Mouse (Mus musculus): ENCODE results near the gene Gm49388. TPM values are rescaled to one million over a fixed set of nuclear protein-coding genes. Genes with fewer than 3 reads are reported as not detected.

Gm49388 gene
- not detected in 2 replicates for polyA plus RNA-seq (2015; fragmentation: Nextera tagmentation; extraction: Ambion mirVana)

DNA sequence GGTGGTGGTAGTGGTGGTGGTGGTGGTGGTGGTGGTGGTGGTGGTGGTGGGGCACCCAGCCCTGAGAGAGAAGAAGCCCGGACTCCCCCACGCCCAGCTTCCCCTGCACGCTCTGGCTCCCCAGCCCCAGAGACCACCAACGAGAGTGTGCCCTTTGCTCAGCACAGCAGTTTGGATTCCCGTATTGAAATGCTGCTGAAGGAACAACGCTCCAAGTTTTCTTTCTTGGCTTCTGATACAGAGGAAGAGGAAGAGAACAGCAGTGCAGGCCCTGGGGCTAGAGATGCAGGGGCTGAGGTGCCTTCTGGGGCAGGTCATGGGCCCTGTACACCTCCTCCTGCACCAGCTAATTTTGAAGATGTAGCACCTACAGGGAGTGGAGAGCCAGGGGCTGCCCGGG is at the start of gene Gm49388:
Gm49388 (plus strand) TSS at position 301 of the 400 bp plus-strand sequence.
- WGBS (ENCODE audit: insufficient replicate concordance) = 88% methylated on average over 6 of the region's 7 CpGs
- no peak within 1 kb of the TSS for H3K4me3 ChIP-seq (replicated peaks)
- no peak within 1 kb of the TSS for H3K9ac ChIP-seq
- no peaks in the 10 kb centered on the region for H3K9me3 ChIP-seq (replicated peaks)
- no peak for DNase-seq
- H3K27ac ChIP-seq = no peak within 1 kb of the TSS
- 0 out of 2 replicates have a peak, but pooled peaks have one; percentile 5 for ATAC-seq (ENCODE audit: low read depth)
- H3K4me2 ChIP-seq = no peak within 1 kb of the TSS
- H3K4me1 ChIP-seq (replicated peaks) = 0 out of 2 replicates have a peak, but pooled peaks cover 2% of the 10 kb centered on the region
- H3K36me3 ChIP-seq = peaks cover 99% of the 10 kb centered on the region
- H3K27me3 ChIP-seq = no peaks in the 10 kb centered on the region

DNA sequence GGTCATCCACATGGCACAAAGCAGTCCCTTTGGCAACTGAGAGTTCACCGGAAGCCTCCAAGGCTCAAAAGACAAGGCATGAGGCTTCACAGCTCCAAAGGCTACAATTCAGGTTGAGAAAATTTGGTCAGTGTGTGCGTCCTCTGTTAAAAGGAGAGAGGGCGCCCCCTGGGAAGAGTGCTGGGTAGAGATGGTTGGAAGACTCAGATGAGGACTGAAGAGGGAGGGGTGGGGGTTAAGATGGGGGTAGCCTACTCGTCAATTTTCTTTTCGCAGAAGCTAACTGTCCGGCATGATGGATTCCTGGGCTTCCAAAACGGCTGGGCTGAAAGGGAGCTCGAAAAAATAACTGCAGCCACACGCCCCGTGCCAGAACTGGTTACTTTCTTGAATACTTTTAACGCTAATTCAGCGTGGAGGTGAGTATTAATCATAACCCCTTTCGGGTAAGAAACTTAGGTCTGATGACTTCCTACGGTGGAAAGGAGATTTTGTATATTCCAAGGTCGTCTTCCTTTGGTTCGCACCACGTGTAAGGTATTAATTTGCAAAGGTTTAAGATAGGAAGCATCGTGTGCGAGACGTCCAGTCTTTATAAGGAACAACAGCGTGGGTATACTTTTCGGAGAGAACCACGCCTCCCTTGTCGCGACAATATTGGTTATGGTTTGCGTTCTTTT is 40.9 kb upstream of the Gm49388 start, which contains the start of gene Fbxl19:
Fbxl19 (plus strand) TSS at position 178 of the 680 bp plus-strand sequence.
- Histone ChIP-seq H3K4me2 (peak within 1 kb of the TSS; percentile 98), H3K9ac (peak within 1 kb of the TSS; percentile 78), H3K27me3 (no peaks in the 10 kb centered on the region), H3K4me3 (replicated peaks) (peak within 1 kb of the TSS; percentile 70), H3K4me1 (replicated peaks) (peaks cover 37% of the 10 kb centered on the region), H3K36me3 (peaks cover 17% of the 10 kb centered on the region), H3K9me3 (replicated peaks) (no peaks in the 10 kb centered on the region), H3K27ac (peak within 1 kb of the TSS; percentile 84)
- under 1% methylated on average over 26 of the region's 26 CpGs for WGBS (ENCODE audit: insufficient replicate concordance)
- ATAC-seq (ENCODE audit: low read depth) (no peak), DNase-seq (peak; percentile 60)

DNA sequence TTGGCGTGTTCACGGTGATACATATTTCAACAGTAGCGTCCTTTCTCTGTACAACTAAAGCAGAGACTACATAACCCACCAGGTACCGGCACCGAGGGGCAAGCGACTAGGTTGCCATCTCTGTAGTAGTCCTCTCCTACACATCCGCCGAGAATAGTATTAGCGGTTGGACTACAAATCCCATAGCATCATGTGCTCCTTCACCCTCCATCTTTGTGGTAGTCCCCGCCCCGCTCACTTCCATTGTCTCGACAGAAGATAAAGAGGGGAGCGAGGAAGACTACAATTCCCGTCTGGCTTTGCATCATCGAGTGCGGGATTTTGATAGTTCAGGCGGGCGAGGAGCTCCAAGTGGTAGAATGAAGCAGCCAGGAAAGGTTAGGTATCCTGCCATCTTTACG is 40.2 kb upstream of the Gm49388 start:
- peaks cover 24% of the 10 kb centered on the region for H3K36me3 ChIP-seq
- peaks cover 37% of the 10 kb centered on the region for H3K4me1 ChIP-seq (replicated peaks)
- H3K27me3 ChIP-seq = no peaks in the 10 kb centered on the region
- DNase-seq (peak; percentile 84), ATAC-seq (ENCODE audit: low read depth) (peak; percentile 81)
- no peaks in the 10 kb centered on the region for H3K9me3 ChIP-seq (replicated peaks)
- WGBS (ENCODE audit: insufficient replicate concordance) = under 1% methylated on average over 19 of the region's 19 CpGs
- H3K4me2 ChIP-seq = peak overlapping the region; percentile 98
- H3K4me3 ChIP-seq (replicated peaks) = peak overlapping the region; percentile 70
- peak overlapping the region; percentile 84 for H3K27ac ChIP-seq
- peak overlapping the region; percentile 78 for H3K9ac ChIP-seq

DNA sequence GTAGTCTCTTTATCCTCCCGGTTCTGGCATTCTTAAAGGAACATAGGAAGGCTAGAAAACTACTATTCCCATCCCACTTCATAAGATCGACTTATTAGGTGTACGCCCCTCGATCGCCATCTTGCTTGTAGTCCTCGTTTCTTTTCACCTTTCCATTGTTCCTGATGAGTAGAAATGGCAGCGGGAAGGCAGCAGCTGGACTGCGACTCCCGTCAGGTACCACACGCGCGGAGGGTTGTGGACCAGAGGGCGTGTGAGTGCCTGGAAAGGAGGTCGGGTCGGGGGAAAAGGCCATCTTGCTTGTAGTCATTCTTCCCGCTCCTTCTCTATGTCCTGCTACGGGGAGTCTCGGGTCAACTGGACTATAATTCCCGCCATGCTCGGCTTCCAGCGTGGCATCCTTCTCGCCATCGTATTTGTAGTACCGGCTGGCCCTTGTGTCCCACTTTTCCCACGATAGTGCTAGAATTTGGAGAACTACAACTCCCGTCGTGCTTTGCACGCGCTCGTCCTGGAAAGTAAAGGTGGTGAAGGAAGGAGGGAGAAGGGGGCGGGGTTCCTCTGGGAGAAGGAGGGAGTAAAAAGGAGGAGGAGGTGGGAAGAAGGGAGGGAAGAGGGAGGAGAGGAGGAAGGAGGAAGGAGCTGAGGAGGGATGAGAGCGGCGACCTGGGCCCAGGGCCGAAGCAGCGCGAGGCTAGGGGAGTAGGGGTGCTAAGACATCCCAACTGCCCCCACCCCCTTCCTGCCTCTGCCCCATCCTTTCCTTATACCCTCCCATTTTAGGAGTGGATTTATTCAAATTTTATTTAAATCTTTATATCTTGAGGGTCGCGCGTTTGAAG is 39.5 kb upstream of the Gm49388 start:
- peak overlapping the region; percentile 78 for H3K9ac ChIP-seq
- peaks cover 37% of the 10 kb centered on the region for H3K4me1 ChIP-seq (replicated peaks)
- no peaks in the 10 kb centered on the region for H3K27me3 ChIP-seq
- under 1% methylated on average over 39 of the region's 39 CpGs for WGBS (ENCODE audit: insufficient replicate concordance)
- H3K27ac ChIP-seq = peak overlapping the region; percentile 84
- H3K4me2 ChIP-seq = peak overlapping the region; percentile 98
- DNase-seq (peak; percentile 71), ATAC-seq (ENCODE audit: low read depth) (peak; percentile 64)
- H3K36me3 ChIP-seq = peaks cover 31% of the 10 kb centered on the region
- peak overlapping the region; percentile 70 for H3K4me3 ChIP-seq (replicated peaks)
- H3K9me3 ChIP-seq (replicated peaks) = no peaks in the 10 kb centered on the region

DNA sequence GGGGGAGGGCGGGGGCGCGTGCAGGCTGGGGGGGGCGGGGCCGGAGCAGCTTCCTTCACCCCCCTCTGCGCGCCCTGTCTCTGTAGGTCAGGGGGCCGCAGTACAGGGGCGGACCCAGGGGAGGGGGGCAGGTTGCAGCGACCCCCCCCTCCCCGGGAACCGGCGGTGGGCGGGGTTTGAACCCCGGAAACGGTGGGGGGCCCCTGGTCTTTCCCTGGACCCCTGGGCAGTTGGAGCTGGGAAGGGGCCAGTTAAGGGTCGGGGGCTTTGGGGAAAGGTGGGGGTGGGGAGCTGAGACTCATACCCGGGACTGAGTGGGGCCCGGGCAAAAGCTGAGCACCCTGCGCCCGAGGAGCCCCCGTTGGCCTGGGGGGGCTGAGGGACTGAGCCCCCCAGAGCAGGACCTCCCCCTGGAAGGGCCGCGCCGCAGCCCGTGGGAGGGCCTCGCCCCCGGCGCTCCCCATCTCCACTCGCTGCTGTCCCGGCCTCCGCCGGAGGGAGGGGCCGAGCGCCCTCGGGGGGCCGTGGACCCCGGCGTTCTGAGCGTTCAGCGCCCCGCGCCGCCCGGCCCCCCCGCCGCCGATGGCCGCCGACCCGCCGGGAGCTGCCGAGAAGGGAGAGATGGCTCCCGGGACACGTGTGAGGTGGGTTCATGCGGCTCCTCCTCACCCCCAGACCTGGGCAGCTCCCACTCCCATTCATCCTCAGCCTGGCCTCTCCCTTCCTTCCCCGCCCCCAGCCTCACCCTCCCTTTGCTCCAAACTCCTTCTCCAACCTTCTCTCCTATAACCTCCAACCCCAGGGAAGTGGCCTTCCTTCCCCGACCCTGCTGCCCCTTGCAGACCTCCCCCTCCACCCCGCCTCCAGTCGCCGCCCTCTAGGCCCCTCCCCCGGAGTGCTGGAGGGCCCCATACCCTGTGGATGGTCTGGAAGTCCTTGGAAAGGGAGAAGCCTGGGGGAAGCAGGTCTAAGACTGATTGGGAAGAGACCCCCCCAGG is 38.6 kb upstream of the Gm49388 start:
- peak overlapping the region; percentile 84 for H3K27ac ChIP-seq
- H3K27me3 ChIP-seq = no peaks in the 10 kb centered on the region
- peak overlapping the region; percentile 78 for H3K9ac ChIP-seq
- ATAC-seq (ENCODE audit: low read depth) = peak; percentile 4
- peaks cover 37% of the 10 kb centered on the region for H3K4me1 ChIP-seq (replicated peaks)
- H3K9me3 ChIP-seq (replicated peaks) = no peaks in the 10 kb centered on the region
- H3K4me2 ChIP-seq = peak overlapping the region; percentile 98
- H3K4me3 ChIP-seq (replicated peaks) = peak overlapping the region; percentile 70
- DNase-seq = no peak
- WGBS (ENCODE audit: insufficient replicate concordance) = 2% methylated on average over 59 of the region's 62 CpGs
- peaks cover 40% of the 10 kb centered on the region for H3K36me3 ChIP-seq

DNA sequence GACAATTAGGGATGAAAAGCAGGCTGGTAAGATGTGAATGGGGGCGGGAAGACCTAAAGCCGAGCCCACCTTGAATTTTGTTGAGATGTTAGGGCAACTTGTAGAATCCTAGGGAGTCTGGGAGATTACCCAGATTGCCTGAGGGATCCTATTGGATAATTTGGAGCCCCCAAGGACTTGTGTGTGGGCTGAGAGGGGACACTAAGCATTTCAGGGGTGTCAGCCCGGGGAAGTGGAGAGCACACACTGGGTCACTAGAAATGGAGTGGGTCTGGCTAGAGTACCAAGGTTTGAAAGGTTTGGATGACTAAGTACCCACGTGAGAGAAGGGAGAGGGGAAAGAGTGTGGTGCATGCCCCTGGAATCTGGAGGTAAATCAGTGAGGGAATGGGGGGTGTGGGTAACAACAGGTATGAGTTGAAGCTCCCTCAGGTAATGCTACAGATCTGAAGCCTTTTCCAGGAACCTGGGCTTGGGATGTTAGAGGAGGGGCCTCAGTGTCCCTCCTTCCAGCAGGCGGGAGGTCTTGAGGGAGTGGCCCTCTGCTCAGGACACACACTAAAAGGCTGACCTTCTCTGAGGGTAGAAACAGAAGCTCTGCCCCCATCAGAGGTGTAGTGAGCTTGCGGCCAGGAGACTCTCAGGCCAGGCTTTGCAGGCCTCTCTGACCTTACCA is 37.7 kb upstream of the Gm49388 start:
- Histone ChIP-seq H3K4me1 (replicated peaks) (peaks cover 37% of the 10 kb centered on the region), H3K4me3 (replicated peaks) (peak overlapping the region; percentile 70), H3K27ac (no peak overlapping the region), H3K9ac (no peak overlapping the region), H3K4me2 (peak overlapping the region; percentile 98), H3K27me3 (no peaks in the 10 kb centered on the region), H3K36me3 (peaks cover 47% of the 10 kb centered on the region), H3K9me3 (replicated peaks) (no peaks in the 10 kb centered on the region)
- ATAC-seq (ENCODE audit: low read depth) (no peak), DNase-seq (no peak)
- 70% methylated on average over 6 of the region's 6 CpGs for WGBS (ENCODE audit: insufficient replicate concordance)

DNA sequence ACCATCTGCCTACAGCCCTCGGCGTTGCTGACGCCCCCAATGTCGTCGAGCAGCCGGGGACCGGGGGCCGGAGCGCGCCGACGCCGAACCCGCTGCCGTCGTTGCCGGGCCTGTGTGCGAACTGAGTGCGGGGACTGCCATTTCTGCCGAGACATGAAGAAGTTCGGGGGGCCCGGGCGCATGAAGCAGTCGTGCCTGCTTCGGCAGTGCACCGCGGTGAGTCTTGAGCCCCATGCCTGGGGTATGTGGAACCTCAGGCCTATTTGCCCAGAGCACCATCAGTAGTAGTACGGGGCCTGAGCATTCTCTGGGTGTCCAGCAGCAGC is 37.2 kb upstream of the Gm49388 start:
- H3K4me2 ChIP-seq = no peak overlapping the region
- no peak for DNase-seq
- no peak for ATAC-seq (ENCODE audit: low read depth)
- H3K27ac ChIP-seq = no peak overlapping the region
- no peaks in the 10 kb centered on the region for H3K9me3 ChIP-seq (replicated peaks)
- no peak overlapping the region for H3K4me3 ChIP-seq (replicated peaks)
- H3K9ac ChIP-seq = no peak overlapping the region
- no peaks in the 10 kb centered on the region for H3K27me3 ChIP-seq
- 90% methylated on average over 28 of the region's 28 CpGs for WGBS (ENCODE audit: insufficient replicate concordance)
- H3K36me3 ChIP-seq = peaks cover 49% of the 10 kb centered on the region
- peaks cover 37% of the 10 kb centered on the region for H3K4me1 ChIP-seq (replicated peaks)

DNA sequence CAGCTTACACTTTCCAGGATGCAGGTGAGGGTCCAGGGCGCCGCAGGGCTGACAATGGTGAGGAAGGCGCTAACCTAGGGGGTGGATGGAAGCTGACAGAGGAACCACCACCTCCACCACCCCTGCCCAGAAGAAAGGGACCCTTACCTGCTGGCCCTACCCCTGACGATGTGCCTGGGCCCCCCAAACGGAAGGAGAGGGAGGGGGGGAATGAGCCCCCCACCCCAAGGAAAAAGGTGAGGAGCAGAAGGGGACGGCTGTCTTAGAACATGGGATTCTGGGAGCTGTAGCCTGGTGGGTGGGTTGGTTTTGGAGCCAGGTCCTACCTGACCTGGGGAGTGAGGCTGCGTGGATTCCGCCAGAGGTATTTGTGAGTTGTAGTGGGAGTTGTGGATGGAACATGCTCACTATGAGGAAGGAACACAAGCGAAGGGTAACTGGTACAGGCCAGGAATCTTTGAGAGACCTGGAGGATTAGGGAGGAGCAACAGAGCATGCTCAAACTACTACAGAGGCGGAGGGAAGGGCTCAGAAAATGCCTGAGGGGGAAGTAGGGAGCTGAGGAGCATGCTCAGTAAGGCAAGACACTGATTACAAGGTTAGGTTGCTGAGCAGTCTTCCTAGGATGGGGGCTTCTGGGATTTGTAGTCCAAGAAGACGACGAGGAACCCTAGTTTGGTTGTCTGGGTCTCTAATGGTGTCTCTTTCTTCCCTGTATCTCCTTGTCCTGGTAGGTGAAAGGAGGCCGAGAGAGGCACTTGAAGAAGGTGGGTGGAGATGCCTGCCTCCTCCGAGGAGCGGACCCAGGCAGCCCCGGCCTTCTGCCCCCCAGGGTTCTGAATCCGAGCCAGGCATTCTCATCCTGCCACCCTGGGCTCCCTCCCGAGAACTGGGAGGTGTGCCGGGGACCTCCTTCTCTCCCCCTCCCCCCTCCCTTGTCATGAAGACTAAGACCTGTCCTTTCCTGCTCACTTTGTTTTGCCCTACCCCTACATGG is 35.0 kb upstream of the Gm49388 start:
- Histone ChIP-seq H3K9me3 (replicated peaks) (no peaks in the 10 kb centered on the region), H3K27ac (no peak overlapping the region), H3K27me3 (no peaks in the 10 kb centered on the region), H3K36me3 (peaks cover 58% of the 10 kb centered on the region), H3K4me3 (replicated peaks) (no peak overlapping the region), H3K4me1 (replicated peaks) (peaks cover 22% of the 10 kb centered on the region), H3K9ac (no peak overlapping the region), H3K4me2 (no peak overlapping the region)
- no peak for DNase-seq
- ATAC-seq (ENCODE audit: low read depth) = no peak
- 80% methylated on average over 19 of the region's 19 CpGs for WGBS (ENCODE audit: insufficient replicate concordance)

DNA sequence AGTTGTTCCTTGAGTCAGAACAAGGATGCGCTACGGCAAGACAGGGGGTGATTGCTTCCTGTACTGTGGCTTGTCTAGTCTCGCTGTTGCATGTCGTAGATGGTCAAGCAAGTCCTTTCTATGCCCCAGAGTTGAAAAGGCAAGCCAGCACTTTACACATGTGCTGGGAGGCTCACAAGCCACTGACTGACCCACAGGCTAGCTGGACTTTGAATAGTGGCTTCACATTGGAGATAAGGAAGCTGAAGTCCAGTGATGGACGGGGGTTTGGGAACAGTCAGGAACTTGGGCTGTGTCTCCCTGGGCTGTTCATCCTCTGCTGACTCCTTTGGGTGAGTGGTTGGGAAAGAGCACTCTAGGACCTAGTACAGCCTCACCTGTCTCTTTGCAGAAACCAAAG is 33.8 kb upstream of the Gm49388 start:
- H3K27ac ChIP-seq = 0 out of 2 replicates have a peak overlapping the region, but pooled peaks have one; percentile 3
- no peaks in the 10 kb centered on the region for H3K9me3 ChIP-seq (replicated peaks)
- no peaks in the 10 kb centered on the region for H3K27me3 ChIP-seq
- DNase-seq = no peak
- 87% methylated on average over 5 of the region's 5 CpGs for WGBS (ENCODE audit: insufficient replicate concordance)
- H3K4me2 ChIP-seq = no peak overlapping the region
- H3K4me1 ChIP-seq (replicated peaks) = peaks cover 16% of the 10 kb centered on the region
- no peak for ATAC-seq (ENCODE audit: low read depth)
- peaks cover 59% of the 10 kb centered on the region for H3K36me3 ChIP-seq
- H3K9ac ChIP-seq = no peak overlapping the region
- no peak overlapping the region for H3K4me3 ChIP-seq (replicated peaks)
